Mouse (Mus musculus): ENCODE data around the gene Bcl9l. TPM values are rescaled to one million over a fixed set of nuclear protein-coding genes. Genes with fewer than 3 reads are reported as not detected.

Gene Bcl9l
- total RNA-seq, 2 experiments from 2014 or later = 86.4 to 97.9 TPM

GRCm38 (mm10) chr9:44540676-44541075 is 58.1 kb downstream of the Bcl9l start:
- DNase-seq (ENCODE audit: low spot score in 2 of 2) = no peak

DNA sequence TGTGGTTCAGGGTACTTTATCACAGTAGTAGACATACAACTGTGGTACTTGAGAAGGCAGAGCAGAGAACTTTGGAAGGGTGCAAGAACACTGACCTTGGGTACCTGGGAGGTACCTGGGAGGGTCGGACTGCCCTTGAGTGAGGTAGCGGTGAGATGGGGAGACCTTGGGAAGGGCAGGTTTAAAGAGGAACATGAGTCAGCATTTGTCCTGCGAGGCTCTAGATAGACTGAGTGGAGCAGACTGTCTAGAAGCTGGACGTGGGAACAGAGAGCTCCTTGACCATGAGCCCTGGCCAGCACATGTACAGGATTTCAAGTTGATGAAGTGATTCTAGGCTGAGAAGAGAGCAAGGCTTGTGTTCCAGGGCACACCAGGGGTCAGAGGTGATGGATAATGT is 59.7 kb downstream of the Bcl9l start:
- DNase-seq (ENCODE audit: low spot score in 2 of 2) = no peak

DNA sequence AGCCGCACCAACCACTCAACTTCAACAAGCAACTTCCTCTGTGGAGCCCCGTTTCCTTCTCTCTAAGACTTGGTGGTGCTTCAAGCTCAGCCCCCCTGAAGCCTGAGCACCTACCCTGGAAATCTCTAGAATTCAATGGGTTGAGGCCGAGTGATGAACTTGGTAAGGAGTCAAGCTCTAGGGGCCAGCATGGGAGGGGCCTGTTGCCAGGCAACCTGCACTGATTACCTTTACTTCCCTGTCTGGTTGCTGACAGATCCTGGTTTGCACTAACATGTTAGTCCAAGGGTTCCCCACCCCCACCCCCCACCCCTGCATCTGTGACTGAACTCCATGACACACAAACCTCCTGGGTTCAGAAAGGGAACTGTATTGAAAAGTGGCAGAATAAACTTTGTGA is 62.4 kb downstream of the Bcl9l start:
- no peak for DNase-seq (ENCODE audit: low spot score in 2 of 2)

DNA sequence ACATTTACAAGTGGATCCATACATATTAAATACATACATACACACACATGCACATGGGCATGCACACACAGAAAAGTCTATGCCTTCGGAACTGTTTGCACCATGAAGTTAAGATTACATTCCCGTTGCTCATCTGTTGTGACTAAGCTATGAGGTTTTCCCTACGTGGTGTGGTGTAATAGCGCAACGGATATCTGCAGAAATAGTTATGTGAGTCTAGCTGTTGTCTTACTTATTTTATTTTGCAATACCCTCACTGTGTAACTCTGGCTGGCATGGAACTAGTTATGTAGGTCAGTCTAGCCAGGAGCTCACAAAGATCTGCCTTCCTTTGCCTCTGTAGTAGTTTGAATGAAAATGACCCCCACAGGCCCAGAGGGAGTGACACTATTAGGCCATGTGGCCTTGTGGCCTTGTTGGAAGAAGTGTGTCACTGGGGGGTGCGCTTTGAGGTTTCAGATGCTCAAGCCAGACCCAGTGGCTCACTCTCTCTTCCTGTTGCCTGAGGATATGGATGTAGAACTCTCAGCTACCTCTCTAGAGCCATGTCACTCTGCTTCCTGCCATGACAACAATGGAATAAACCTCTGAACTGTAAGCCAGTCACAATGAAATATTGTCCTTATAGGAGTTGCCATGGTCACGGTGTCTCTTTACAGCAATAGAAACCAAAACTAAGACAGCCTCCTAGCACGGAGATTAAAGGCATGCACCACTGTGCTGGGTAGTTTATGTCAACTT is 66.0 kb downstream of the Bcl9l start:
- DNase-seq (ENCODE audit: low spot score in 2 of 2) = no peak

GRCm38 (mm10) chr9:44551138-44551537 is 68.5 kb downstream of the Bcl9l start:
- DNase-seq (ENCODE audit: low spot score in 2 of 2) = no peak

DNA sequence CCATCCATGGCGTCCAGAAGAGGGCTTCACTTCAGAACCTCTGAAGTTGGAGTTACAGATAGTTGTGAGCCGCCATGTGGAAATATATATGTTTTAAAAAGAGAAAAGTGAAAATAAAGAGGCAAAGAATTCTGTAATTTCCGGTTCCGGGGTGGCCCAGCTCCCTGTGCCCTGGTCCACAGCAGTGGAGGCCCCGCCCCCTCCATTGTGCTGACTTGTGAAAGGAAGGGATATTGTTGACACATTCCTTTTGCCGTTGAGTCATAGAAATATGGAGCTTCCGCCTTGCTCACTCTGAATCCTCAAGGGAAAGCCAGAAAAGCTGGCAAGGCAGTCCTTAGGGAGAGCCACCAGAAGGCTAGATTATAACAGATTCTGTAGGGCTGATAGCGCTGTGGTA is 69.5 kb downstream of the Bcl9l start:
- DNase-seq (ENCODE audit: low spot score in 2 of 2) = no peak

Other genes with a start within 250 kb of the Bcl9l start
- gene Cbl, start 248.8 kb upstream of the Bcl9l start, total RNA-seq (2021) = 10 to 100 TPM; 34.9 to 41.3 TPM
- 1 to 10 TPM; 3.4 to 4.6 TPM for gene Ccdc153, start 242.1 kb upstream of the Bcl9l start, total RNA-seq (2021)
- gene Pdzd3, start 231.4 kb upstream of the Bcl9l start, total RNA-seq (2021) = 1 to 10 TPM in 1 of 2 experiments, under 1 TPM in 1; 0.82 to 2.9 TPM
- 10 to 100 TPM; 31.8 to 35.5 TPM for gene Nlrx1, start 214.2 kb upstream of the Bcl9l start, total RNA-seq (2021)
- 10 to 100 TPM; 38.1 to 57.0 TPM for gene Abcg4, start 194.2 kb upstream of the Bcl9l start, total RNA-seq (2021)
- gene Hinfp, start 177.2 kb upstream of the Bcl9l start, total RNA-seq (2021) = 10 to 100 TPM; 33.4 to 34.5 TPM
- 10 to 100 TPM; 28.9 to 31.8 TPM for gene C2cd2l, start 162.5 kb upstream of the Bcl9l start, total RNA-seq (2021)
- 10 to 100 TPM; 32.3 to 36.2 TPM for gene Dpagt1, start 156.8 kb upstream of the Bcl9l start, total RNA-seq (2021)
- gene H2afx, start 148.1 kb upstream of the Bcl9l start, total RNA-seq (2021) = 100 to 1,000 TPM; 146 to 165 TPM
- gene Hmbs, start 138.6 kb upstream of the Bcl9l start, total RNA-seq (2021) = 100 to 1,000 TPM; 118 to 136 TPM
- 10 to 100 TPM; 65.2 to 73.1 TPM for gene Vps11, start 121.2 kb upstream of the Bcl9l start, total RNA-seq (2021)
- 100 to 1,000 TPM; 125 to 126 TPM for gene Hyou1, start 103.3 kb upstream of the Bcl9l start, total RNA-seq (2021)
- 10 to 100 TPM; 36.0 to 37.4 TPM for gene Slc37a4, start 86.0 kb upstream of the Bcl9l start, total RNA-seq (2021)
- 1,000 to 10,000 TPM; 1,559 to 1,677 TPM for gene Rps25, start 75.7 kb upstream of the Bcl9l start, total RNA-seq (2021)
- gene Trappc4, start 75.2 kb upstream of the Bcl9l start, total RNA-seq (2021) = 10 to 100 TPM; 70.5 to 75.0 TPM
- gene Ccdc84, start 64.3 kb upstream of the Bcl9l start, total RNA-seq (2021) = 10 to 100 TPM; 31.9 to 35.4 TPM
- not detected for gene Foxr1, start 41.7 kb upstream of the Bcl9l start, total RNA-seq (2021)
- not detected for gene Upk2, start 27.8 kb upstream of the Bcl9l start, total RNA-seq (2021)
- gene Cxcr5, start 79.1 kb downstream of the Bcl9l start, total RNA-seq (2021) = under 1 TPM in 1 of 2 experiments, not detected in 1; 0.23 TPM
- 100 to 1,000 TPM; 146 to 157 TPM for gene Ddx6, start 122.1 kb downstream of the Bcl9l start, total RNA-seq (2021)
- gene Treh, start 190.4 kb downstream of the Bcl9l start, total RNA-seq (2021) = not detected

Measured in adrenal gland, postnatal 4 days (tissue).